Mouse (Mus musculus) heart, embryonic 10.5 days (tissue): ENCODE results near the gene Sema4c. TPM values are rescaled to one million over a fixed set of nuclear protein-coding genes. Genes with fewer than 3 reads are reported as not detected.

ENCODE experiments used
- DNase-seq: peaks from one replicate; pipeline ENCODE4 v3.0.0-alpha.2; 2017; ENCODE audit warnings: low spot score
- H3K27ac ChIP-seq: fragments of 300-500 bp; sonication (generic); 2 replicates; pipeline ENCODE4 v1.5.1; 2016; ENCODE audit warnings: mild to moderate bottlenecking
- H3K27me3 ChIP-seq: fragments of 300-500 bp; sonication (generic); 2 replicates; pipeline ENCODE4 v1.6.1; 2016; ENCODE audit warnings: mild to moderate bottlenecking; ENCODE audit not compliant: poor library complexity, insufficient read depth, severe bottlenecking
- H3K36me3 ChIP-seq: fragments of 300-500 bp; sonication (generic); 2 replicates; pipeline ENCODE4 v1.6.1; 2016; ENCODE audit warnings: mild to moderate bottlenecking, moderate library complexity
- H3K4me1 ChIP-seq: fragments of 300-500 bp; sonication (generic); 2 replicates; pipeline ENCODE4 v1.6.1; 2016; ENCODE audit warnings: mild to moderate bottlenecking
- H3K4me3 ChIP-seq: fragments of 300-500 bp; sonication (generic); 2 replicates; pipeline ENCODE4 v1.5.1; 2016; ENCODE audit warnings: mild to moderate bottlenecking, moderate library complexity
- H3K9me3 ChIP-seq: fragments of 300-500 bp; sonication (generic); 2 replicates; pipeline ENCODE4 v1.6.1; 2016; ENCODE audit warnings: mild to moderate bottlenecking, moderate library complexity
- WGBS: fragments of 180-500 bp; shearing (Covaris S2); methylation state at CpG from one replicate; pipeline ENCODE4 v1.1.7; 2016; 5-methylcytosine and 5-hydroxymethylcytosine counted together
- microRNA-seq: library from miRNA; unstranded; fragments of <30 nt; microRNA quantifications from one replicate; pipeline ENCODE4, GENCODE M21; 2017
- polyA plus RNA-seq: library from polyadenylated mRNA; unstranded; fragments of >200 nt; fragmentation: Nextera tagmentation; extraction: Ambion mirVana; gene quantifications from 2 replicates; pipeline ENCODE4 v1.2.1, GENCODE M21; 2016

Sema4c gene
- polyA plus RNA-seq, 1 experiment from 2014 or later: 15.2 TPM

DNA sequence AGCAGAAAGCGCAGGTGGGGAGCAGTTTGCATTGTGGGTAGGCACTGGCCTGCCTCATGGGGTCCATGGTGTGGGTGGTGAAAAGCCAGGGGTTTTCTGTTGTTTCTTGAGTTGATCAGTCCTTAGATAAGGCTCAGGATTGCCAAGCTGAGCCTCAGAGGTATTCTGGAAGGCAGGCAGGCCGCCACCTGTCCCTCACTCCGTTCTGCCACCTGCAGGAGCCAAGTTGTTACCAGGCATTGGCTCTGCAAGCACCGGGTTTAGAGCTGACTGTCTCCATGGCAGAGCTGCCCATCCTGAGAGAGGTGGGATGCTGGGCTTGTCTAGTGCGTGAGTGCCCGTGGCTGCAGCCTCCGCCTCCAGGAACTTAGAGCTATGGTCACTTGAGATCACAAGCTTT is 35.9 kb downstream of the Sema4c start:
- WGBS: 89% methylated on average over 7 of the region's 7 CpGs
- peaks cover 94% of the 10 kb centered on the region for H3K36me3 ChIP-seq

DNA sequence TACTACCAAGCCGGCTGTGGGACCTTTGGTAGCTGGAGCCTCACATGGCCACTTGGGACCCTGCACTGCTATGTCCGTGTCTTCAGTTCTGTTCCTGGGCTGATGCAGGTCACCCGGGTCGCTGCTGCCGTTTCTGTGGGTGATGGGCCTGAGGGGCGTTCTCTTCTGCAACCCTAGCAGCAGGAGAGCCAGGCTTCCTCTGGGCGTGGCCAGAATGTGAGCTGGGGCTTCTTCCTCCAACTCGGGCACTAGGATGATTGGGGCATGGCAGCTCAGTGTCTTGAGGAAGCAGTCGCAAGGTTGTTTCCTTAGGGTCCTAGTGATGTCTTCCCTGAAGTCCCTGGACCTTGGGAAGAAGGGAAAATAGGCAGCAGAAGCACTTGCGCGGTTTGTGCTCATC is 38.5 kb downstream of the Sema4c start:
- no peak for DNase-seq
- no peaks in the 10 kb centered on the region for H3K9me3 ChIP-seq
- peaks cover 85% of the 10 kb centered on the region for H3K36me3 ChIP-seq
- 84% methylated on average over 11 of the region's 11 CpGs for WGBS
- peaks cover 23% of the 10 kb centered on the region for H3K4me1 ChIP-seq
- no peak overlapping the region for H3K27ac ChIP-seq
- H3K27me3 ChIP-seq: no peaks in the 10 kb centered on the region
- no peak overlapping the region for H3K4me3 ChIP-seq

More for the DNA sequence above, 35.9 kb downstream of the Sema4c start:
- H3K4me3 ChIP-seq: no peak overlapping the region
- no peaks in the 10 kb centered on the region for H3K9me3 ChIP-seq
- H3K4me1 ChIP-seq: peaks cover 5% of the 10 kb centered on the region
- DNase-seq: no peak
- H3K27ac ChIP-seq: no peak overlapping the region
- H3K27me3 ChIP-seq: no peaks in the 10 kb centered on the region

DNA sequence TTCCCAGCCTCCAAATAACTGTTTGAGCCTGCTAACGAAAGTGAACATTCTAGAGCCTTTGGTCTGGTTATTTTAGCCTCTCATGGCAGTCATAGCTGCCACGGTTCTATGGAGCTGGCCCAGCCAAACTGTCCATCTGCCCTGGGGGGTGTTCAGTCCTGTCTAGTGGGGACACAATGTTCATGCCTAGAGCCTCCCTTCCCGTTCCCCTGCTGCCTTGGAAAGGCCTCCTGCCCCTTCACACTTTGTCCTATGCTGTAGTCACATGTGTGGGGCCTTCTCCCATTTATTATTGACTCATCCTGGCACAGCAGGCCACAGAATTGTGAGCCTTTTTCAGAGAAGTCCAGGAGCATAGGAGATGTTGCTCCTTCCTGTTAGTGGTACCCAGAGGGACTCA is 39.9 kb downstream of the Sema4c start:
- Histone ChIP-seq H3K4me3 (no peak overlapping the region), H3K9me3 (no peaks in the 10 kb centered on the region), H3K36me3 (peaks cover 79% of the 10 kb centered on the region), H3K27me3 (no peaks in the 10 kb centered on the region), H3K4me1 (peaks cover 35% of the 10 kb centered on the region), H3K27ac (no peak overlapping the region)
- no peak for DNase-seq
- 78% methylated on average over 3 of the region's 3 CpGs for WGBS

DNA sequence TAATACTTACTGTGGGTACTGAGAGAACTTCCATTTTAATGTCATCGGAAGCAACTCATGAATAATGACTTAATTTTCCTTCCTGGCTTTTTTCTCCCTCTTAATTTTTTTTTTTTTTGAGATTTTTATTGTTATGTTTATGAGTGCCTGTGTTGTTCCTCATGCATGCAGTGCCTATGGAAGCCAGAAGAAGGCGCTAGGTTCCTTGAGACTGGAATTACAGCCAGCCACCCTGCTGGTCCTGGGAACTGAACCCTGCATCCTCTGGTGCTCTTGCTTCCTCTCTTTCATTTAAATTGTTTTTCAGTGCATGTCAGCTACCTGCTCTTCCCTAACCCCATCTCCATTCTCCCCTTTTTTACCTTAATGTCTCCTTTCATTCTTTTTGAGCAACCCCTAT is 44.4 kb downstream of the Sema4c start:
- DNase-seq: no peak

DNA sequence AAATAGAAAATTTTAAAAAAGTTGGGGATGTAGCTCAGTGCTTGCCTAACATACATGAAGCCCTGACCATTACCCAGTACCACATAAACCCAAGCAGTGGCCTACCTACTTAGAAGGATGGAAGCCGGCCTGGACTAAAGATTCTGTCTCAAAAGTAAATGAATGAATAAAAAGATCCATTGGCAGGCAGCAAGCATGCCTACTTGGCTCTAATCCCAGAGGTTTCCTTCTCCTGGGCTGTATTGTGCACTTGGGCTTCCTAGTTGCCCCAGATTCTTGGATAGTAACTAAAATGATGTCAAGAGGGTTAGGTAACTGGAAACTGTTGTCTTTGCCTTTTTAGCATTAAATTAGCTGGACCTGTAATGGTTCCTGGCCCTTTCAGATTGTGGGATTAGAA is 44.8 kb downstream of the Sema4c start:
- Histone ChIP-seq H3K9me3 (no peaks in the 10 kb centered on the region), H3K4me3 (peak overlapping the region; percentile 98), H3K27ac (no peak overlapping the region), H3K36me3 (peaks cover 33% of the 10 kb centered on the region), H3K27me3 (no peaks in the 10 kb centered on the region), H3K4me1 (peaks cover 44% of the 10 kb centered on the region)
- 9% methylated on average over 1 of the region's 1 CpGs for WGBS
- no peak for DNase-seq

More for the DNA sequence above, 44.4 kb downstream of the Sema4c start:
- Histone ChIP-seq H3K4me1 (peaks cover 44% of the 10 kb centered on the region), H3K9me3 (no peaks in the 10 kb centered on the region), H3K4me3 (peak overlapping the region; percentile 98), H3K36me3 (peaks cover 36% of the 10 kb centered on the region), H3K27me3 (no peaks in the 10 kb centered on the region), H3K27ac (no peak overlapping the region)
- 44% methylated on average over 2 of the region's 2 CpGs for WGBS

DNA sequence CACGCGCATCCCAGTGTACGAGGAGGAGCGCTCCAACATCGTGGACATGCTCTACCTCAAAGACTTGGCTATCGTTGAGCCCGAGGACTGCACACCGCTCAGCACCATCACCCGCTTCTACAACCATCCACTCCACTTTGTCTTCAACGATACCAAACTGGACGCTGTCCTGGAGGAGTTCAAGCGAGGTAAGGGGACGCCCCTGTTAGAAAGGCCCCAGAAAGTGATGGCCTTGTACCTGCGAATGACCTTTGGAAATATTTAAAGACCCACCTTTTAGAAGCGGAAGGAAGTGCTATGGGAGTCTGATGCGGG is 45.2 kb downstream of the Sema4c start:
- H3K9me3 ChIP-seq: no peaks in the 10 kb centered on the region
- no peak for DNase-seq
- WGBS: 3% methylated on average over 16 of the region's 16 CpGs
- peak overlapping the region; percentile 97 for H3K27ac ChIP-seq
- H3K4me3 ChIP-seq: peak overlapping the region; percentile 98
- no peaks in the 10 kb centered on the region for H3K27me3 ChIP-seq
- H3K4me1 ChIP-seq: peaks cover 43% of the 10 kb centered on the region
- peaks cover 30% of the 10 kb centered on the region for H3K36me3 ChIP-seq

DNA sequence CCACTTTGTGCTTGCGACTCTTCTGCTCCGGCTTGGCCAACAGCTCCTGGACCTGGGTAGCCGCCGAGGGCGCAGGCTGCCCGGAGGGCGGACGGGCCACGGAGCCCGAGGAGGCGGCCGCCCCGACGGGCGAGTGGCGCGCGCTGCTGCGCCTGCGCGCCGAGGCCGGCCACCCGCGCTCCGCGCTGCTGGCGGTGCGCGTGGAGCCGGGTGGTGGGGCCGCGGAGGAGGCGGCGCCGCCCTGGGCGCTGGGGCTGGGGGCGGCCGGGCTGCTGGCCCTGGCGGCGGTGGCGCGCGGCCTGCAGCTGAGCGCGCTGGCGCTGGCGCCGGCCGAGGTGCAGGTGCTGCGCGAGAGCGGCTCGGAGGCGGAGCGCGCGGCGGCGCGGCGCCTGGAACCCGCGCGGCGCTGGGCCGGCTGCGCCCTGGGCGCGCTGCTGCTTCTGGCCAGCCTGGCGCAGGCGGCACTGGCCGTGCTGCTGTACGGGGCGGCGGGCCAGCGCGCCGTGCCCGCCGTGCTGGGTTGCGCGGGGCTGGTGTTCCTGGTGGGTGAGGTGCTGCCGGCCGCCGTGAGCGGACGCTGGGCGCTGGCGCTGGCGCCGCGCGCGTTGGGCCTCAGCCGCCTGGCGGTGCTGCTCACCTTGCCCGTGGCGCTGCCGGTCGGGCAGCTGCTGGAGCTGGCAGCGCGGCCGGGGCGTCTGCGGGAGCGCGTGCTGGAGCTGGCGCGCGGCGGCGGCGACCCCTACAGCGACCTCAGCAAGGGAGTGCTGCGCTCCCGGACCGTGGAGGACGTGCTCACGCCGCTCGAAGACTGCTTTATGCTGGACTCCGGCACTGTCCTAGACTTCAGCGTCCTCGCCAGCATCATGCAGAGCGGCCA is 45.8 kb downstream of the Sema4c start:
- DNase-seq: peak; percentile 82
- 9% methylated on average over 126 of the region's 126 CpGs for WGBS
- no peaks in the 10 kb centered on the region for H3K9me3 ChIP-seq
- H3K36me3 ChIP-seq: peaks cover 25% of the 10 kb centered on the region
- H3K27ac ChIP-seq: peak overlapping the region; percentile 97
- H3K27me3 ChIP-seq: no peaks in the 10 kb centered on the region
- H3K4me3 ChIP-seq: peak overlapping the region; percentile 98
- peaks cover 39% of the 10 kb centered on the region for H3K4me1 ChIP-seq

DNA sequence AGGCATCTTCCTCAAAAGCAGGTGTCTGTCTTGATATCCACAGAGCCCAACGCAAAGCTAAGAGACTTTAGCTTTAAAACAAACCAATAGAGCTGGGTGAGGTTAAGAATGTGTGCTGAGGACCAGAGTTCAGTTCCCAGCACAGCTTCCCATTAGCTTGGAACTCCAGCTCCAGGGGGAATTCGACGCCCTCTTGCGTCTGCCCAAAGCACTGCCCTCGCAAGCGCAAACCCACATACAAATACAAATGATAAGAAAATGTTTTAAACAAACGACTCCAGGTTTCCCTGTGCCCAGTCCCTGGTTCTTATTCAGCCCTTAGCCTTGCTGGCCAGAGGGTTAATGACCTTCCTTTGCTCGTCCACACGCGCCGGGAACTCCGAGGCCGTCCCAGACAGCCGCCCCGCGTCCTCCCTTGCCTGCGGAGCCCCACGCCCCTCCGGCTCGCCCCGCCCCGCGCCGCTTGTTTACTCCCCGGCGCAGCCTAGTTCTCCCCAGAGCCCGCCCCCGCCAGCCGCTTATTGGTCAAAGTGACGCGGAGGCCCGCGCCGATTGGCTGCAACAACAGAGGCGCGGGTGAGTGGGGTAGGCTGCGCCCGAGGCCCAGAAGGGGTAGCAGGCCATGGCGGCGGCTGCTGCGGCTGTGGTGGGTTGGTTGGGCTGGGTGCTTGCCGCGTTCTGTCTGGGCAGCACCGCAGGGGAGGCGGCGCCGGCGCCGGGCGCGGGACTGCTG is 46.7 kb downstream of the Sema4c start, which contains the start of gene Cnnm3:
TSS of gene Cnnm3 (plus strand) at position 579 of the 733 bp plus-strand sequence.
- Histone ChIP-seq H3K36me3 (peaks cover 17% of the 10 kb centered on the region; the same call in 1 of the 2 replicates), H3K4me1 (peaks cover 37% of the 10 kb centered on the region), H3K27me3 (no peaks in the 10 kb centered on the region), H3K27ac (peak within 1 kb of the TSS; percentile 97), H3K9me3 (no peaks in the 10 kb centered on the region), H3K4me3 (peak within 1 kb of the TSS; percentile 98)
- 2% methylated on average over 51 of the region's 51 CpGs for WGBS
- DNase-seq: peak; percentile 100

DNA sequence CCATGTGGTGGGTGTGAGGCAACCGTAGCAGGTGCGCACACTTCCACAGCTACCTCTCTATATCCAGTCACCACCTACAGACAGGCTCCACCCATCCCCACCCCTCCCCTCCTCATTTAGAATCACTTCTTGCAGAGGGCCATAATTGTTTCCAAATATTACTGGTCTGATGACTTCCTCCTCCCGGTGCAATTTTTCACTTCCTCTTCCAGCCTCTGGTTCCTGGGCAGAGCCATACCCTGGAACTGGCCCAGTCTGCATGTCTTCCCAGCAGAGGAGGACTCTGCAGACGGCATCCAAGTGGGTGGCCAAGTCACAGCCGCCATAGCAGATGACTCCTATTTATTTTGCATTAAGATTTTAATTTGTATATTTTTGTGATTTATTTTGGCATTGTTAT is 49.9 kb downstream of the Sema4c start:
- no peak overlapping the region for H3K27ac ChIP-seq
- no peak overlapping the region for H3K4me3 ChIP-seq
- no peak for DNase-seq
- peaks cover 8% of the 10 kb centered on the region for H3K4me1 ChIP-seq
- H3K36me3 ChIP-seq: no peaks in the 10 kb centered on the region
- H3K9me3 ChIP-seq: no peaks in the 10 kb centered on the region
- no peaks in the 10 kb centered on the region for H3K27me3 ChIP-seq
- WGBS: 86% methylated on average over 5 of the region's 5 CpGs

DNA sequence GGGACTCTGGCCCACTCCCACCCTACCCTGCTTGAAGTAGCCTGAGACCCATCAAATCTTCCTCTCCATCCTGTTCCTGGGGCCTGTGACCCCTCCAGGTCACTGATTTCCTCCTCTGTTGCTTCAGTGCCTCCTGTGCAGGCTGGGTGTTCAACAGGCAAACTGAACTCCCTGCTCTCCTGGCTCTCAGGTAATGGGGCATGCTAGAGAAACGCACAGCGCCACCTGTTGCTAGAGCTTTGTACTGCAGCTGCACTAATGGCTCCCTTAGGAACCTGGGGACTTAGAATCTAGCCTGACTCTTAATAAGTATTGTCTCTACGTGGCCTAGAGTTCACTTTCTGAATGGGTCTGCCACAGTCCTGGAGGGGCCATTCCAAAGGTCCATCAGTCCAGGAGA is 56.9 kb downstream of the Sema4c start:
- Histone ChIP-seq H3K9me3 (no peaks in the 10 kb centered on the region), H3K27ac (no peak overlapping the region), H3K4me1 (no peaks in the 10 kb centered on the region), H3K4me3 (no peak overlapping the region), H3K27me3 (no peaks in the 10 kb centered on the region), H3K36me3 (peaks cover 16% of the 10 kb centered on the region; the same call in 1 of the 2 replicates)
- no peak for DNase-seq
- WGBS: 10% methylated on average over 3 of the region's 3 CpGs

Small RNA genes lying within 50 kb of the gene (microRNA-seq; reads per million reads assigned to microRNA genes)
- gene Gm47280: not detected

Other genes with a start within 250 kb of the Sema4c start
- gene Kansl3, start 189.2 kb downstream of the Sema4c start, polyA plus RNA-seq: 46.7 and 52.1 TPM in 2 replicates
- gene Fer1l5, start 186.1 kb downstream of the Sema4c start, polyA plus RNA-seq: 0.74 and 1.3 TPM in 2 replicates
- gene Lman2l, start 113.1 kb downstream of the Sema4c start, polyA plus RNA-seq: 53.7 and 57.8 TPM in 2 replicates
- 7.1 and 8.6 TPM in 2 replicates for gene Cnnm4, start 86.7 kb downstream of the Sema4c start, polyA plus RNA-seq
- 1.5 and 2.5 TPM in 2 replicates for gene Cnnm3, start 46.5 kb downstream of the Sema4c start, polyA plus RNA-seq
- 16.7 and 19.0 TPM in 2 replicates for gene Ankrd23, start 21.5 kb downstream of the Sema4c start, polyA plus RNA-seq
- gene Gm42417, start 18.9 kb downstream of the Sema4c start, polyA plus RNA-seq: 0.20 and 1.0 TPM in 2 replicates
- 23.9 and 24.5 TPM in 2 replicates for gene Ankrd39, start 10.9 kb downstream of the Sema4c start, polyA plus RNA-seq
- gene Fam178b, start 124.8 kb upstream of the Sema4c start, polyA plus RNA-seq: 1.8 and 4.1 TPM in 2 replicates
- 894 and 1,099 TPM in 2 replicates for gene Cox5b, start 133.1 kb upstream of the Sema4c start, polyA plus RNA-seq
- not detected in 2 replicates for gene 4933424G06Rik, start 151.8 kb upstream of the Sema4c start, polyA plus RNA-seq
- gene Actr1b, start 156.1 kb upstream of the Sema4c start, polyA plus RNA-seq: 126 and 133 TPM in 2 replicates
- gene Zap70, start 203.4 kb upstream of the Sema4c start, polyA plus RNA-seq: 0.05 and 0.27 TPM in 2 replicates